Mouse (Mus musculus): ENCODE data around the gene Vmn1r215. TPM values are rescaled to one million over a fixed set of nuclear protein-coding genes. Genes with fewer than 3 reads are reported as not detected.
"Not testable (repeated sequence)": the region's sequence is repeated elsewhere in the genome, so short reads cannot be mapped to it uniquely, and the experiment has no call there.

Gene Vmn1r215
- polyA plus RNA-seq (2012; rRNA removed): not detected in 2 replicates

- WGBS: 84% methylated on average over 1 of the region's 1 CpGs
- no peaks in the 10 kb centered on the region for H3K27me3 ChIP-seq (ENCODE audit: control insufficient read depth, insufficient read depth, low read length)
Observed at GRCm38 (mm10) chr13:23067725-23068124, at the start of gene Vmn1r215. Gene Vmn1r215 (plus strand): TSS chr13:23068025.

GRCm38 (mm10) chr13:23018158-23018557 is 49.7 kb upstream of the Vmn1r215 start:
- Histone ChIP-seq H3K27me3 (ENCODE audit: control insufficient read depth, insufficient read depth, low read length) (no peaks in the 10 kb centered on the region), H3K4me1 (ENCODE audit: control insufficient read depth, insufficient read depth, low read length) (no peaks in the 10 kb centered on the region), H3K27ac (ENCODE audit: insufficient read depth, low read length) (no peak overlapping the region), H3K4me3 (replicated peaks; ENCODE audit: insufficient read depth, low read depth, low read length) (no peak overlapping the region)
- DNase-seq: no peak
- TF ChIP-seq CTCF (IDR thresholded peaks at IDR 0.05; ENCODE audit: borderline replicate concordance, insufficient read depth, low read depth, low read length) (no peak), POLR2A (IDR thresholded peaks at IDR 0.05; ENCODE audit: borderline replicate concordance, insufficient read depth, low read length) (no peak)

More at GRCm38 (mm10) chr13:23067725-23068124, at the start of gene Vmn1r215:
- Histone ChIP-seq H3K27ac (ENCODE audit: insufficient read depth, low read length) (no peak within 1 kb of the TSS), H3K4me1 (ENCODE audit: control insufficient read depth, insufficient read depth, low read length) (no peaks in the 10 kb centered on the region), H3K4me3 (replicated peaks; ENCODE audit: insufficient read depth, low read depth, low read length) (no peak within 1 kb of the TSS)
- no peak for TF ChIP-seq POLR2A (IDR thresholded peaks at IDR 0.05; ENCODE audit: borderline replicate concordance, insufficient read depth, low read length)
- TF ChIP-seq CTCF (IDR thresholded peaks at IDR 0.05; ENCODE audit: borderline replicate concordance, insufficient read depth, low read depth, low read length): no peak
- DNase-seq: no peak

GRCm38 (mm10) chr13:23024812-23025211 is 43.0 kb upstream of the Vmn1r215 start:
- no peaks in the 10 kb centered on the region for H3K4me1 ChIP-seq (ENCODE audit: control insufficient read depth, insufficient read depth, low read length)
- H3K27me3 ChIP-seq (ENCODE audit: control insufficient read depth, insufficient read depth, low read length): no peaks in the 10 kb centered on the region
- H3K27ac ChIP-seq (ENCODE audit: insufficient read depth, low read length): no peak overlapping the region
- TF ChIP-seq POLR2A (IDR thresholded peaks at IDR 0.05; ENCODE audit: borderline replicate concordance, insufficient read depth, low read length) (no peak), CTCF (IDR thresholded peaks at IDR 0.05; ENCODE audit: borderline replicate concordance, insufficient read depth, low read depth, low read length) (no peak)
- no peak for DNase-seq
- H3K4me3 ChIP-seq (replicated peaks; ENCODE audit: insufficient read depth, low read depth, low read length): no peak overlapping the region

- no peak for DNase-seq
- Histone ChIP-seq H3K4me1 (ENCODE audit: control insufficient read depth, insufficient read depth, low read length) (no peaks in the 10 kb centered on the region), H3K27ac (ENCODE audit: insufficient read depth, low read length) (no peak within 1 kb of the TSS), H3K4me3 (replicated peaks; ENCODE audit: insufficient read depth, low read depth, low read length) (no peak within 1 kb of the TSS), H3K27me3 (ENCODE audit: control insufficient read depth, insufficient read depth, low read length) (no peaks in the 10 kb centered on the region)
- 81% methylated on average over 3 of the region's 3 CpGs for WGBS
- TF ChIP-seq CTCF (IDR thresholded peaks at IDR 0.05; ENCODE audit: borderline replicate concordance, insufficient read depth, low read depth, low read length): no peak
- TF ChIP-seq POLR2A (IDR thresholded peaks at IDR 0.05; ENCODE audit: borderline replicate concordance, insufficient read depth, low read length): no peak
Observed at GRCm38 (mm10) chr13:23030118-23030517, 37.7 kb upstream of the Vmn1r215 start, which contains the start of gene Vmn1r214. Gene Vmn1r214 (plus strand): TSS chr13:23030418.

GRCm38 (mm10) chr13:23057778-23058177 is 10.0 kb upstream of the Vmn1r215 start:
- TF ChIP-seq POLR2A (IDR thresholded peaks at IDR 0.05; ENCODE audit: borderline replicate concordance, insufficient read depth, low read length): no peak
- no peak for TF ChIP-seq CTCF (IDR thresholded peaks at IDR 0.05; ENCODE audit: borderline replicate concordance, insufficient read depth, low read depth, low read length)
- no peak overlapping the region for H3K4me3 ChIP-seq (replicated peaks; ENCODE audit: insufficient read depth, low read depth, low read length)
- H3K4me1 ChIP-seq (ENCODE audit: control insufficient read depth, insufficient read depth, low read length): no peaks in the 10 kb centered on the region
- WGBS: 50% methylated on average over 1 of the region's 1 CpGs
- H3K27ac ChIP-seq (ENCODE audit: insufficient read depth, low read length): no peak overlapping the region
- H3K27me3 ChIP-seq (ENCODE audit: control insufficient read depth, insufficient read depth, low read length): no peaks in the 10 kb centered on the region
- DNase-seq: no peak

- no peak overlapping the region for H3K27ac ChIP-seq (ENCODE audit: insufficient read depth, low read length)
- no peaks in the 10 kb centered on the region for H3K27me3 ChIP-seq (ENCODE audit: control insufficient read depth, insufficient read depth, low read length)
- 90% methylated on average over 2 of the region's 2 CpGs for WGBS
- no peak for DNase-seq
- H3K4me3 ChIP-seq (replicated peaks; ENCODE audit: insufficient read depth, low read depth, low read length): no peak overlapping the region
- TF ChIP-seq CTCF (IDR thresholded peaks at IDR 0.05; ENCODE audit: borderline replicate concordance, insufficient read depth, low read depth, low read length) (no peak), POLR2A (IDR thresholded peaks at IDR 0.05; ENCODE audit: borderline replicate concordance, insufficient read depth, low read length) (no peak)
- no peaks in the 10 kb centered on the region for H3K4me1 ChIP-seq (ENCODE audit: control insufficient read depth, insufficient read depth, low read length)
Observed at GRCm38 (mm10) chr13:23069312-23069711, 1.5 kb downstream of the Vmn1r215 start.

GRCm38 (mm10) chr13:23094386-23094785 is 26.6 kb downstream of the Vmn1r215 start:
- H3K27me3 ChIP-seq (ENCODE audit: control insufficient read depth, insufficient read depth, low read length): no peaks in the 10 kb centered on the region
- TF ChIP-seq POLR2A (IDR thresholded peaks at IDR 0.05; ENCODE audit: borderline replicate concordance, insufficient read depth, low read length): no peak
- DNase-seq: no peak
- no peak overlapping the region for H3K27ac ChIP-seq (ENCODE audit: insufficient read depth, low read length)
- 94% methylated on average over 4 of the region's 4 CpGs for WGBS
- no peak overlapping the region for H3K4me3 ChIP-seq (replicated peaks; ENCODE audit: insufficient read depth, low read depth, low read length)
- H3K4me1 ChIP-seq (ENCODE audit: control insufficient read depth, insufficient read depth, low read length): no peaks in the 10 kb centered on the region

- not testable (repeated sequence) for DNase-seq; H3K27ac ChIP-seq (ENCODE audit: insufficient read depth, low read length); H3K4me1 ChIP-seq (ENCODE audit: control insufficient read depth, insufficient read depth, low read length); H3K4me3 ChIP-seq (replicated peaks; ENCODE audit: insufficient read depth, low read depth, low read length); H3K27me3 ChIP-seq (ENCODE audit: control insufficient read depth, insufficient read depth, low read length)
- 64% methylated on average over 1 of the region's 1 CpGs for WGBS
Observed at GRCm38 (mm10) chr13:23118126-23118525, 50.3 kb downstream of the Vmn1r215 start, which contains the start of gene Vmn1r217. Gene Vmn1r217 (minus strand): TSS chr13:23118226.

All from cerebellum, adult 2 months (tissue).